Mouse (Mus musculus) CH12.LX (cell line): ENCODE data around the gene Krt14. TPM values are rescaled to one million over a fixed set of nuclear protein-coding genes. Genes with fewer than 3 reads are reported as not detected.

Experiments
- DNase-seq: peaks from one replicate; pipeline ENCODE4 v3.0.0-alpha.2; 2013; ENCODE audit errors: extremely low read depth
- H3K27ac ChIP-seq: 2 replicates; pipeline ENCODE4 v1.5.1; 2012; ENCODE audit warnings: low read depth, mild to moderate bottlenecking, control low read depth, moderate library complexity; ENCODE audit not compliant: insufficient read depth
- H3K27me3 ChIP-seq: replicated peaks from 2 replicates; pipeline ENCODE3; 2012; ENCODE audit warnings: inconsistent platforms
- H3K36me3 ChIP-seq, 2 experiments: replicated peaks in 1 of 2; 2 replicates each; pipeline versions ENCODE3 to v1.6.1; 2012; ENCODE audit warnings: inconsistent platforms in 1 of 2, low read length in 1 of 2, mild to moderate bottlenecking in 1 of 2, mixed read lengths in 1 of 2, moderate library complexity in 1 of 2; ENCODE audit not compliant: control insufficient read depth in 1 of 2, insufficient read depth in 1 of 2
- H3K4me1 ChIP-seq, 2 experiments: 2 replicates each; pipeline ENCODE4 v1.6.1; 2012; ENCODE audit warnings: inconsistent platforms in 1 of 2, moderate library complexity in 1 of 2; ENCODE audit not compliant: insufficient read depth in 2 of 2, control insufficient read depth in 1 of 2
- H3K4me2 ChIP-seq: 2 replicates; pipeline ENCODE4 v1.6.1; 2012; ENCODE audit warnings: low read depth, mild to moderate bottlenecking, control low read depth; ENCODE audit not compliant: poor library complexity, insufficient read depth, severe bottlenecking
- H3K4me3 ChIP-seq, 3 experiments: fragments of 150-350 bp in 1 of 3; sonication (generic) in 1 of 3; replicated peaks in 1 of 3; 2 replicates each; pipeline versions ENCODE3 to v1.5.1; 2011 to 2012; ENCODE audit warnings: low read depth in 2 of 3, low read length in 2 of 3, mild to moderate bottlenecking in 2 of 3, moderate library complexity in 2 of 3, control low read depth in 1 of 3, improper control_type of control experiment in 1 of 3, inconsistent platforms in 1 of 3, mixed read lengths in 1 of 3; ENCODE audit not compliant: poor library complexity in 1 of 3
- H3K79me2 ChIP-seq: replicated peaks from 2 replicates; pipeline ENCODE4 v1.6.1; 2012; ENCODE audit warnings: mild to moderate bottlenecking, moderate library complexity; ENCODE audit not compliant: control insufficient read depth, poor library complexity, insufficient read depth, severe bottlenecking; ENCODE audit errors: extremely low read depth
- H3K9ac ChIP-seq: 2 replicates; pipeline ENCODE4 v1.6.1; 2012; ENCODE audit warnings: low read depth, mild to moderate bottlenecking, control low read depth, moderate library complexity; ENCODE audit not compliant: insufficient read depth
- H3K9me3 ChIP-seq: replicated peaks from 2 replicates; pipeline ENCODE3; 2012; ENCODE audit warnings: low read length, inconsistent platforms, mixed read lengths
- BHLHE40 ChIP-seq: IDR thresholded peaks from 2 replicates; pipeline ENCODE4 v1.6.1; 2011; ENCODE audit warnings: mild to moderate bottlenecking, low read depth, low read length, improper control_type of control experiment
- ELF1 ChIP-seq: IDR thresholded peaks from 2 replicates; pipeline ENCODE4 v1.6.1; 2014; ENCODE audit warnings: low read depth, mild to moderate bottlenecking, inconsistent platforms, low read length, improper control_type of control experiment
- EP300 ChIP-seq: IDR thresholded peaks from 2 replicates; pipeline ENCODE4 v1.6.1; 2011; ENCODE audit warnings: low read length, improper control_type of control experiment
- GABPA ChIP-seq: IDR thresholded peaks from 2 replicates; pipeline ENCODE4 v1.6.1; 2012; ENCODE audit warnings: low read depth, low read length, improper control_type of control experiment, inconsistent platforms; ENCODE audit not compliant: insufficient replicate concordance
- HCFC1 ChIP-seq: IDR thresholded peaks from 2 replicates; pipeline ENCODE4 v1.6.1; 2012; ENCODE audit warnings: low read depth, mild to moderate bottlenecking, inconsistent platforms, low read length, improper control_type of control experiment
- JUN ChIP-seq: IDR thresholded peaks from 2 replicates; pipeline ENCODE4 v1.6.1; 2011; ENCODE audit warnings: low read depth, mild to moderate bottlenecking, low read length, improper control_type of control experiment, moderate library complexity; ENCODE audit not compliant: insufficient read depth
- JUND ChIP-seq: conservative IDR thresholded peaks from 2 replicates; pipeline ENCODE4 v1.6.1; 2011; ENCODE audit warnings: low read depth, low read length, improper control_type of control experiment
- KAT2A ChIP-seq: IDR thresholded peaks from 2 replicates; pipeline ENCODE4 v1.6.1; 2012; ENCODE audit warnings: low read length, improper control_type of control experiment, inconsistent platforms; ENCODE audit not compliant: insufficient replicate concordance
- MAFK ChIP-seq: IDR thresholded peaks from 2 replicates; pipeline ENCODE4 v1.6.1; 2011; ENCODE audit warnings: low read length, improper control_type of control experiment; ENCODE audit not compliant: insufficient replicate concordance
- MAZ ChIP-seq: IDR thresholded peaks from 2 replicates; pipeline ENCODE4 v1.6.1; 2012; ENCODE audit warnings: low read depth, mild to moderate bottlenecking, inconsistent platforms, low read length, improper control_type of control experiment, moderate library complexity
- MEF2A ChIP-seq: IDR thresholded peaks from 2 replicates; pipeline ENCODE4 v1.6.1; 2014; ENCODE audit warnings: low read depth, mild to moderate bottlenecking, inconsistent platforms, low read length, improper control_type of control experiment, borderline replicate concordance
- MXI1 ChIP-seq: IDR thresholded peaks from 2 replicates; pipeline ENCODE4 v1.6.1; 2011; ENCODE audit warnings: mild to moderate bottlenecking, low read depth, low read length, improper control_type of control experiment
- MYC ChIP-seq: IDR thresholded peaks from 2 replicates; pipeline ENCODE4 v1.6.1; 2011; ENCODE audit warnings: low read depth, mild to moderate bottlenecking, improper control_type of control experiment, low read length
- NRF1 ChIP-seq: IDR thresholded peaks from 2 replicates; pipeline ENCODE4 v1.6.1; 2014; ENCODE audit warnings: low read depth, mild to moderate bottlenecking, inconsistent platforms, low read length, improper control_type of control experiment, moderate library complexity
- RAD21 ChIP-seq: IDR thresholded peaks from 2 replicates; pipeline ENCODE4 v1.6.1; 2011; ENCODE audit warnings: low read depth, mild to moderate bottlenecking, low read length, improper control_type of control experiment, moderate library complexity
- RCOR1 ChIP-seq: conservative IDR thresholded peaks from 2 replicates; pipeline ENCODE4 v1.6.1; 2012; ENCODE audit warnings: low read depth, mild to moderate bottlenecking, inconsistent platforms, low read length, improper control_type of control experiment
- TBP ChIP-seq: conservative IDR thresholded peaks from 2 replicates; pipeline ENCODE4 v1.6.1; 2011; ENCODE audit warnings: low read depth, low read length, improper control_type of control experiment
- UBTF ChIP-seq: IDR thresholded peaks from 2 replicates; pipeline ENCODE4 v1.6.1; 2012; ENCODE audit warnings: low read depth, mild to moderate bottlenecking, inconsistent platforms, low read length, improper control_type of control experiment, moderate library complexity
- ZC3H11A ChIP-seq: IDR thresholded peaks from 2 replicates; pipeline ENCODE4 v1.6.1; 2012; ENCODE audit warnings: low read depth, mild to moderate bottlenecking, inconsistent platforms, low read length, improper control_type of control experiment
- dilution Hi-C: fragments of 300-500 bp; cut with MboI; formaldehyde crosslinking; loops from 2 replicates; pipeline ENCODE4 v1.14.3; 2020; ENCODE audit warnings: low sequenced_read_pairs; ENCODE audit not compliant: extremely low pct_unique_long_range_greater_than_20kb, extremely low pct_ligation_motif_present
- in situ Hi-C: fragments of 300-500 bp; cut with MboI; formaldehyde crosslinking; loops from 3 replicates; pipeline ENCODE4 v1.14.3; 2019; ENCODE audit warnings: low sequenced_read_pairs, low pct_ligation_motif_present, low pct_unique_long_range_greater_than_20kb, mixed read lengths
- polyA plus RNA-seq: library from polyadenylated mRNA; unstranded; fragments of >175 nt; gene quantifications from 2 replicates; pipeline ENCODE4 v1.2.1, GENCODE M21; 2012; ENCODE audit warnings: low read depth; ENCODE audit not compliant: insufficient read length
- total RNA-seq, 2 experiments: library from RNA; depleted of rRNA; stranded (reverse); fragments of 300-350 nt in 1 of 2; fragments of >200 nt in 1 of 2; gene quantifications; 2 replicates each; pipeline ENCODE4 v1.2.3; 2012 to 2014

Gene Krt14
- total RNA-seq (2012; rRNA removed) (not detected in 2 replicates), total RNA-seq (2014; rRNA removed) (not detected in 2 replicates), polyA plus RNA-seq (not detected in 2 replicates)

DNA sequence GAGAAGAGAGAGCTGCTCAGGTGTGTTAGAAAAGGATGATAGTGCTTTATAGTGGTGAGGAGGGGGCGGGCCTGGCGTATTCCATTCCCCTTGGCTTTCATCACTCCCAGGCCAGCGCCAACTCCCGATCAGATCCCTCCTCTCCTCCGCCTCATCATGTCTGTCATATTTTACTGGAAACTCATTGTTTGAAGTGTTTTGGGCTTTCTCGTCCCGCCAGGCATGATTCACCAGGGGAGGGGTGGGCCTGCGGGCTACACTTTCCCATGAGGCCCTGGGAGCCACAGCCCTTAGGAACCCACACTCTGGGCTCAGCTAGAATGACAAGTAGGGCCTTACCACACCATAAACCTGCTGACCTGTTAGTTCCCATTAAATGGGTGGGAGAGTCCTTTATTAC is at the start of gene Krt14:
TSS of gene Krt14 (minus strand) at position 51 of the 400 bp plus-strand sequence.
- H3K4me2 ChIP-seq, result no peak within 1 kb of the TSS
- TF ChIP-seq TBP, result no peak
- TF ChIP-seq EP300, result no peak
- no peak for TF ChIP-seq MYC
- no peak for TF ChIP-seq GABPA
- TF ChIP-seq NRF1, result no peak
- TF ChIP-seq MAFK, result no peak
- TF ChIP-seq ELF1, result no peak
- TF ChIP-seq UBTF, result no peak
- no peak for TF ChIP-seq KAT2A
- no peak for TF ChIP-seq HCFC1
- H3K79me2 ChIP-seq, result no peaks in the 10 kb centered on the region
- no peak within 1 kb of the TSS for H3K27ac ChIP-seq
- H3K4me3 ChIP-seq, result no peak within 1 kb of the TSS
- H3K9ac ChIP-seq, result no peak within 1 kb of the TSS
- H3K9me3 ChIP-seq, result no peaks in the 10 kb centered on the region
- no peaks in the 10 kb centered on the region for H3K36me3 ChIP-seq
- in situ Hi-C loops, result no loop called here
- peaks cover 73% of the 10 kb centered on the region for H3K27me3 ChIP-seq
- peaks cover 0 to 5% of the 10 kb centered on the region in 2 experiments; a peak in 1 of 4 replicates for H3K4me1 ChIP-seq
- dilution Hi-C loops, result no loop called here
- DNase-seq, result no peak

DNA sequence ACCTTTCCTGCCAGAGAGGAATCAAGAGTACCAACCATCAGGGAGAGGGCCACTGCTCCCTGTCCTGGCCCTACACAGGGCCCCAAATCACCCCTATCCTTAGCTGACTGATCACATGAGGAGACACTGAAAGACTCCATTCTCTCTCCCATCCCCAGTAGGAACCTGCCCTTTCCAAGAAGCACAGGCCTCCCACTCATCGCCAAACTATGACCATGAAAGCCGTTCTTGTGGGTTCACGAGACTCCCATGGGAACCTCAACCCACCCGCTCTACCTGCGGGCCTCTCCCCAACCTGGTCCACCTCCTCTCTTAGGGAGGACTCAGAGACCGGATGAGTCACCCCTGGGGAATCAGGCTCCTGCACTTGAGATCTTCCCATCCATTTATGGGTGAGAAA is 48.2 kb upstream of the Krt14 start:
- Histone ChIP-seq H3K4me1 (peaks cover 10 to 24% of the 10 kb centered on the region in 2 experiments), H3K27me3 (peaks cover 97% of the 10 kb centered on the region), H3K9me3 (no peaks in the 10 kb centered on the region), H3K36me3 (no peaks in the 10 kb centered on the region), H3K79me2 (no peaks in the 10 kb centered on the region), H3K4me2 (no peak overlapping the region), H3K27ac (no peak overlapping the region), H3K4me3 (no peak overlapping the region), H3K9ac (no peak overlapping the region)
- TF ChIP-seq MAZ (no peak), BHLHE40 (peak; percentile 59)
- peak; percentile 12 for DNase-seq
- dilution Hi-C loops (no loop called here), in situ Hi-C loops (no loop called here)

DNA sequence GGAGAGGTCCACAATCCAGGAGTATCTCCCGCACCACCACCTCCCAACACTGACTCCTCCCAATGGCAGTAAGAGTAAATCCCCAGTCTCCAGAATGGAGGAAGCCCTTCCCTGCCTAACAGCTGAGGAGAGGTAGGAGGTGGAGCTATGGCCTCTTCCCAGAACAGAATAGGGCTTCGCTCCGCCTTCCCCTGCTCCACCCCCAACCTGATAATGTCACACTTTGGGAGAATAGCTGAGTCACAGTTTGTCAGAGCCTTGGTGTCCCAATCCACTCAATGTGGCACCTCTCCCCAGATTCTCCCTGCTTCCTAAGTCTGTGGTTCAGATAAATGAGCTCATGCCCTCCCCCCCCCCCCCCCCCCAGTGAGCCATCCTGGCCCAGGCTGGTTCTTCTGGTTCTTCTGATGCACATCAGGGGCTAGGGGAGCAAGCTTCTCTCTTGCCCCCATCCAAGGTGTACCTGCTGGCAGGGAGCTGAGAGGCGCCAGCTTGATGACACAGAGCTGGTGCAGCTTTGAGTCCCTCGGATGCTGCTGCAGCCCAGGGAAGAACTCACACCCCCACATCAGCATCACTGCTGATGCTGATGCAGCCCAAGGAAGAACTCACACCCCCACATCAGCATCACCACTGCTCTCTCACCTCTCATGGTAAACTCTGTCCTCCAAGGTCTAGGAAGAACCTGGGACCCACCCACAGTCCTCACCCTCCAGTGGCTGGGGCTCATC is 47.2 kb upstream of the Krt14 start:
- Histone ChIP-seq H3K4me3 (no peak overlapping the region), H3K9ac (no peak overlapping the region), H3K4me1 (peaks cover 10 to 24% of the 10 kb centered on the region in 2 experiments), H3K27ac (no peak overlapping the region), H3K27me3 (peaks cover 97% of the 10 kb centered on the region), H3K9me3 (no peaks in the 10 kb centered on the region), H3K36me3 (no peaks in the 10 kb centered on the region), H3K4me2 (no peak overlapping the region), H3K79me2 (no peaks in the 10 kb centered on the region)
- in situ Hi-C loops (no loop called here), dilution Hi-C loops (no loop called here)
- TF ChIP-seq JUND (no peak), ZC3H11A (no peak), JUN (no peak), RCOR1 (no peak), MEF2A (no peak), RAD21 (no peak), MXI1 (no peak)
- no peak for DNase-seq
